Mouse (Mus musculus) embryonic fibroblast, embryonic 13.5 days (primary cell): ENCODE results near the gene Pltp. TPM values are rescaled to one million over a fixed set of nuclear protein-coding genes. Genes with fewer than 3 reads are reported as not detected.
"Not testable (repeated sequence)": the region's sequence is repeated elsewhere in the genome, so short reads cannot be mapped to it uniquely, and the experiment has no call there.

ENCODE experiments used
- H3K27ac ChIP-seq: 2 replicates; pipeline ENCODE4 v1.5.1; 2012; ENCODE audit warnings: low read length, control low read depth, inconsistent platforms; ENCODE audit not compliant: insufficient read depth
- H3K4me1 ChIP-seq: 2 replicates; pipeline ENCODE4 v1.6.1; 2011; ENCODE audit warnings: low read length; ENCODE audit not compliant: control insufficient read depth, insufficient read depth
- H3K4me3 ChIP-seq: 2 replicates; pipeline ENCODE4 v1.5.1; 2011; ENCODE audit warnings: mild to moderate bottlenecking, control low read depth, low read length; ENCODE audit not compliant: insufficient read depth
- CTCF ChIP-seq: IDR thresholded peaks from 2 replicates; pipeline ENCODE4 v1.5.1; 2011; ENCODE audit warnings: mild to moderate bottlenecking, control low read depth, low read length, moderate library complexity, borderline replicate concordance; ENCODE audit not compliant: insufficient read depth
- POLR2A ChIP-seq: IDR thresholded peaks from 2 replicates; pipeline ENCODE4 v1.6.1; 2011; ENCODE audit warnings: low read depth, mild to moderate bottlenecking, control low read depth, low read length, moderate library complexity
- polyA plus RNA-seq: library from polyadenylated mRNA; stranded (reverse); fragments of >200 nt; gene quantifications from 2 replicates; pipeline ENCODE4 v1.2.4, GENCODE M21; 2011; ENCODE audit warnings: low read depth; ENCODE audit not compliant: missing spikeins, insufficient read length

The Pltp gene
- polyA plus RNA-seq, 1 experiment = 39.5 TPM

DNA sequence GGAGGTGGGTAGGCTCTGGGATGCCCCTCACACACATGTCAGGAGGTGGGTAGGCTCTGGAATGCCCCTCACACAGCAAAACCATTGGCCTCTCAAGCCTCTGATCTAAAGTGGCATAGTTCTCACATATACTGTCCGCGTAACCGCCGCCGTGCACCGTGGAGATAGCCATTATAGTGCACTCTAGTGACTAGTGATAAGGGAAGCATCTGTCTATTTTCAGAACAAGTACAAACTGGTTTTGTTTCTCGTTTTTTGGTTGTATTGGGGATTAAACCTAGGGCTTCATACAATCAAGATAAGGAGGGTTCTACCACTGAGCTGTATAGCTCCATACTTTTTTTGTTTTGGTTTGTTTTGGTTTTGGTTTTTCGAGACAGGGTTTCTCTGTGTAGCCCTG lies 41.7 kb downstream of the Pltp start:
- no peak for TF ChIP-seq POLR2A
- TF ChIP-seq CTCF = no peak
- no peak overlapping the region for H3K4me3 ChIP-seq
- H3K27ac ChIP-seq = no peak overlapping the region
- H3K4me1 ChIP-seq = peaks cover 7% of the 10 kb centered on the region

DNA sequence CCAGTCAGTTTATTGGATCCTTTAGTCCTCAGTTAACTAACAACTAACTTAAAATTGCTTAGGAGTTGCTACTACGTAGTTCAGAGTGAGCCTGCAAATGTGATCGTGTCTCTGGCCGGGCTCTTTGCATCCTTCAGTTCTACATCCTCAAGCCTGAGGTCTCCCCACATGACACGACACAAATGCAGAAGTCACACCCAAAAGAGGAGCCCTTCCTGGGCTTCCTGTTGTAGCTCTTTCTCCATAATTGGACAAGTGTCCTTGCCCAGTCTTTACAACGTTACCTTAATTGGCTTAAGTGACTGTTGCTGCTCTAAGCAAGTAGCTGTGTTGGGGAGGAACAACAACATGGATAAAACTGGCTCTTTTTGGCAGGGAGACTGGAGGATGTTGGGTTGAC lies 42.2 kb downstream of the Pltp start:
- Histone ChIP-seq H3K27ac (no peak overlapping the region), H3K4me1 (peaks cover 7% of the 10 kb centered on the region), H3K4me3 (no peak overlapping the region)
- no peak for TF ChIP-seq POLR2A
- no peak for TF ChIP-seq CTCF

DNA sequence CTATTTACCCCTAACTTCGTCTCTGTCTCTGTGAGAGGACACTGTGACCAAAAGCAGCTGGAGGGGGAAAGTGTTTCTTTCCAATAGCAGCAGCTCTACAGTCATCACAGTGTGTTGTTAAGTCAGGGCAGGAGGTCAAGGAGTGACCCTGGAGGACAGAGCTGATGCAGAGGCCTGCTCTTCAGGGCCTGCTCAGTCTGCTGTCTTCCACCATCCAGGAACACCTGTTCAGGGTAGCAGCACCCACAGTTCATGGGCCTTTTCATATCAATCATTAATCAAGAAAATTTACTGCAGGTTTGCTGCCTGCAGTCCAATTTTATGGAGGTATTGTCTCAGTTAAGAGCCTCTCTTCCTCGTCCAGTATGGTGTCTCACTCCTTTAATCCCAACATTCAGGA lies 44.0 kb downstream of the Pltp start:
- Histone ChIP-seq H3K27ac (no peak overlapping the region), H3K4me3 (no peak overlapping the region), H3K4me1 (peaks cover 7% of the 10 kb centered on the region)
- no peak for TF ChIP-seq CTCF
- no peak for TF ChIP-seq POLR2A

DNA sequence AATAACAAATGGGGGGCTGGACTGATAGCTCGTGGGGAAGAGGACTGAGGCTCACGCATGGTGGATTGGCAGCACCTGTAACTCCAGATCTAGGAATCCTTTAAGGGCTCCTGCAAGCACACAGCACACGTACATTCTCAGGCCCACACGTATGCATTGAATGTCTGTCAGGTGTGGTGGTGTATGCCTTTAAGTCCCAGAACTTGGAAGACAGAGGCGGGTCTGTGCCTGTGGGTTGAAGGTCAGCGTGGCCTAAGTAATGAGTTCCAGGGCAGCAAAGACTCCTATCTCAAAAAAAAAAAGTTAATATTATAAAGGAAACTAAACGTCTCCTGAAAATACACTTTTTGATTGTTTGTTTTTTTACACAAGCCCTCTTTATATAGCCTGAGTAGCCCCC lies 50.9 kb downstream of the Pltp start:
- H3K27ac ChIP-seq = no peak overlapping the region
- no peak overlapping the region for H3K4me3 ChIP-seq
- H3K4me1 ChIP-seq = peaks cover 2% of the 10 kb centered on the region; the same call in 1 of the 2 replicates
- TF ChIP-seq CTCF = no peak
- TF ChIP-seq POLR2A = no peak

DNA sequence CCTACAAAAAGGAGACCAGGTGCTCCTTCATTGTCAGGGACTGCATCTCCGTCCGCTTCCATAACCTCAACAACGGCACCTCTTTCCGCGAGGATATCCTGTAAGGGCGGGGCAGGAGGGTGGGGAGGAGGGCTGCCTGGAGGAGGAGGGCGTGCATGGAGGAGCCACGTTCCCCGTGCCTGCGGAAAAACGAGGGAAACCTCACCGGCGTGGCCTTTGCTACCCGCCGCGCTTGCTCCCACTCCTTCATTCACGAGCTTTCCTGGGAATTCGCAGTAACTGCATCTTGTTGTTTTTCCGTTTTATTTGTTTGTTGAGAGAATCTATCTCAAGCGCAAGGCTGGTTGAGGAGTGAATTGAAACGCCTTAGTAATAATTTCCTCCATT lies 52.2 kb downstream of the Pltp start:
- TF ChIP-seq CTCF = no peak
- no peak for TF ChIP-seq POLR2A
- H3K4me3 ChIP-seq = peak overlapping the region; percentile 76
- H3K27ac ChIP-seq = no peak overlapping the region
- peaks cover 2% of the 10 kb centered on the region; the same call in 1 of the 2 replicates for H3K4me1 ChIP-seq

DNA sequence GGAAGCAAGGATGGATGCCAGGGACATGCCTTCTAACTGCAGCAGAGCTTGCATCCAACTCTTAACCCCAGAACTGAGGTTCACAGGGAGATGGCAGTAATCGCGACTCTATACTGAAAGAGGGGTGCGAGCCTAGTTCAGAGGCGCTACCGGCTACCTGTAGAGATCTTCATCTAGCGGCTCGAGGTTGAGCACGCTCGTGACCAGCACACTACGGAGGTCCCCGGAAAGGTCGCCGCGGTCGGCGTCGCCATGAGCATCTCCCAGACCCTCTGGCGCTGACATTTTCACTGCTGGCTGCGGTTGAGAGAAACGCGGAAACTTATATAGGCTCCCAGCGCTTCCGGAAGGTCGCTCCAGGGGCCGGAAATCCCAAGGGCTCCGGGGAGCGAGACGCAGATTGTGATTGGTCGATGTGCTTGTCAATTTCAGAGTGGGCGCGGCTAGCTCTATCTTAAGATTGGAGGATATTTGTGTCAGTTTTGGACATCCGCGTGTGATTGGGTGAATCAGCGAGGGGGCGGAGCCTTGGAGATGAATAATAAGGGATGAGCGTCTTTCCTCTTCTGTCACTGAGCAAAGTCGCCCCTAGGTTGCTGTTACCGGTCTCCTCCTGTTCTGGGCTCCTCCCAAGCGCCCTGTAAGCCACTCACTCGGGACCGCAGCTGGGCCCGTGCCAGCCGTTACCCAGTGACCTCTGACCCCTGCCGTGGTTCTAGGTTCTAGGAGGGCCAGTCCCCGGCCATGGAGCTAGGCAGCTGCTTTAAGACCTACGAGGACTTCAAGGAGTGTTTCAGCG lies 52.8 kb downstream of the Pltp start, which contains the start of the genes Acot8 and Zswim3:
Acot8 (minus strand) TSS at position 350 of the 799 bp plus-strand sequence.
Zswim3 (plus strand) TSS at position 566 of the 799 bp plus-strand sequence.
- H3K4me1 ChIP-seq = peaks cover 2% of the 10 kb centered on the region; the same call in 1 of the 2 replicates
- TF ChIP-seq POLR2A (peak; percentile 85), CTCF (no peak)
- peak within 1 kb of the TSS; percentile 78 for H3K4me3 ChIP-seq
- peak within 1 kb of the TSS; percentile 57 for H3K27ac ChIP-seq

DNA sequence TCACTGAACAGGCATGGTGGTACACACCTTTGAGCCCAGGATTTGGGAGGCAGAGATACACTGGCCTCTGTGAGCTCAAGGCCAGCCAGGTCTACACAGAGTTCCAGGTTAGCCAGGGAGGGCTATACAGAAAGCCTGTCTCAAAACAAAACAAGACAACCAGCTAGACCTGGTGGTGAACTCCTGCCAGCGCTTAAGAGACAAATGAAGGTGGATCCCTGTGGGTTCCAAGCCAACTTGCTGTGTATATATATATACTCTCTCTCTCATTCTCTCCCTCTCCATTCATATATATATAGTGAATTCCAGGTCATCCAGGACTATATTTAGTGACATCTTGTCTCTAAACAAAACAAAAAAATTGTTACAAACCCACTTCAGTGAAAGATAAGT lies 53.6 kb downstream of the Pltp start:
- Histone ChIP-seq H3K27ac (no peak overlapping the region), H3K4me1 (peaks cover 2% of the 10 kb centered on the region; the same call in 1 of the 2 replicates), H3K4me3 (peak overlapping the region; percentile 78)
- TF ChIP-seq CTCF (no peak), POLR2A (no peak)

DNA sequence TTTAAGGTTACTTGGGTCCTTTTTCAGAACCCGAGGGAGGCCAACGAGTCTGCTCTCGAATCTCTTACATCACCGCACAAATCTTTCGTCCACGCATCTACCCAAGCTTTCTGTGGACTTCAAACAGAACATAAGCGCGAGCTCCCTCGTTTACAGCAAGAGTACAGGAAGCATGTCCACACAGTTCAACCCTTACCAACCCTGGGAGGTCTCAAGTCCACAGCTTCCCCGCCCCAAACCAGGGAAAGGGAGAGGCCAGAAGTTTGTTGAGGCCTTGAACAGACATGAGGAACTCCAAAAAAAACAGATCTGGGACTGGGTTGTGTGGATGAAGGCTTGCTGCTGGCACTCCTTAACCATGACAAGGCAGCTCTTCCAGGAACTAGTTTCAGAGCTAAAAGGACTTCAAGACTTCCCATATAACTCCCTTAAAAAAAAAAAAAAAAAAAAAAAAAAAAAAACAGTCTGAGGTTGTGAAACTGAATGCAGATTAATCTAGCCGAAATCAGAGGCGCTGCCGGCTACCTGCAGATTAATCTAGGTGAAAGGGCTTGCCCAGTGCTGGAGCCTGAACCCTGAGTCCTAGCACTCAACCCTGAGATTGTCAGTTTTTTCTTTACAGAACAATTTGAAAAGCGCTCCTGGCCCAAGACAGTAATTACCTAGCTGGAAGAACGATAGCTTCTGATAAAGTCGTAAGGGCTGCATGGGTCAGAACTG lies 54.1 kb downstream of the Pltp start:
- H3K27ac ChIP-seq = no peak overlapping the region
- H3K4me1 ChIP-seq = peaks cover 2% of the 10 kb centered on the region; the same call in 1 of the 2 replicates
- peak overlapping the region; percentile 78 for H3K4me3 ChIP-seq
- TF ChIP-seq POLR2A = no peak
- no peak for TF ChIP-seq CTCF

DNA sequence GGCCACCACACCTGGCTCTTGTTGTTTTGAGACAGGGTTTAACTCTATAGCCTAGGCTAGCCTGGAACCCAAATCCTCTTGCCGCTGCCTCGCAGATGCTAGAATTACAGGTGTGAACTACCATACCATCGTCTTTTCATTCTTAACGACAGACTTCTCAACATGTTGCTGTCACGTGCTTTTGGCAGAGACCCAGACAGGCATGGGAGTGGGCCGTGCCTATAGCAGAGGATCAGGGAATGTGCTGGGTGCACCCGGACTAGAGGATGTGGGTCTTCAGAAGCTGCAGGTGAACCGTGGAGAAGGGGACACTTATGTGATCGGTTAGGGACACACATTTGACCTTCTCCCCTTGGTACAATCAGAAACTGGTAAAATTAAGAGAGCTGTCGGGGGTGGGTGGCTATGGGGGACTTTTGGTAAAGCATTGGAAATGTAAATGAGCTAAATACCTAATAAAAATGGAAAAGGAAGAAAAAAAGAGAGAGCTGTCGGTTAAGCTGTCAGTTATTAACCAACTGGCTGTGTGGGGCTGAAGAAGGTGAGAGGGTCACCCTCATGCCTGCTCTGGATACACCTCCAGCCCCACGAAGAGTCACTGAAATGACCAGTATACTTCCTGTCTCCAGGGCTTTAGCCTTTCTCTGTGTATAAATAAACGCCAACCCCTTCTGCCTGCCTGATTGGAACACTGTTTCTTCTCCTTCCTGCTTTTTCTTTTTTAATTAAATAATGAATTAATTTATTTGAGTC lies 57.1 kb downstream of the Pltp start:
- Histone ChIP-seq H3K27ac (no peak overlapping the region), H3K4me3 (no peak overlapping the region), H3K4me1 (peaks cover 2% of the 10 kb centered on the region; the same call in 1 of the 2 replicates)
- TF ChIP-seq CTCF = no peak
- TF ChIP-seq POLR2A = no peak

DNA sequence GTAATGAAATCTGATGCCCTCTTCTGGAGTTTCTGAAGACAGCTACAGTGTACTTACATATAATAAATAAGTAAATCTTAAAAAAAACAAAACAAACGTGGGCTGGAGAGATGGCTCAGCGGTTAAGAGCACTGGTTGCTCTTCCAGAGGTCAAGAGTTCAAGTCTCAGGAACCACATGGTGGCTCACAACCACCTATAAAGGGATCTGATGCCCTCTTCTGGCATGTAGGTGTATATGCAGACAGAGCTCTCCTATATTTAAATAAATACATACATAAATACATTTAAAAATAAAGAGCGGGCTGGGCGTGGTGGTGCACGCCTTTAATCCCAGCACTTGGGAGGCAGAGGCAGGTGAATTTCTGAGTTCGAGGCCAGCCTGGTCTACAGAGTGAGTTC lies 59.0 kb downstream of the Pltp start:
- H3K4me1 ChIP-seq, H3K27ac ChIP-seq, H3K4me3 ChIP-seq: not testable (repeated sequence)
